Mouse (Mus musculus) limb, embryonic 12.5 days (tissue): ENCODE data around the gene Tmem108. TPM values are rescaled to one million over a fixed set of nuclear protein-coding genes. Genes with fewer than 3 reads are reported as not detected.

Experiments
- ATAC-seq: fragments of 200-750 bp; cut with Nextera tagmentation; 2 replicates; pipeline ENCODE4 v1.8.0; 2017; ENCODE audit warnings: low read depth, moderate TSS enrichment; ENCODE audit not compliant: insufficient number of reproducible peaks, insufficient read depth, low FRiP score, low TSS enrichment
- H3K27ac ChIP-seq: fragments of 300-500 bp; sonication (generic); 2 replicates; pipeline ENCODE4 v1.5.1; 2016; ENCODE audit warnings: mild to moderate bottlenecking, moderate library complexity
- H3K27me3 ChIP-seq: fragments of 300-500 bp; sonication (generic); 2 replicates; pipeline ENCODE4 v1.6.1; 2016; ENCODE audit warnings: mild to moderate bottlenecking, moderate library complexity
- H3K36me3 ChIP-seq: fragments of 300-500 bp; sonication (generic); 2 replicates; pipeline ENCODE4 v1.6.1; 2016; ENCODE audit warnings: mild to moderate bottlenecking, moderate library complexity
- H3K4me1 ChIP-seq: fragments of 300-500 bp; sonication (generic); replicated peaks from 2 replicates; pipeline ENCODE4 v1.6.1; 2016
- H3K4me2 ChIP-seq: fragments of 300-500 bp; sonication (generic); 2 replicates; pipeline ENCODE4 v1.6.1; 2016; ENCODE audit warnings: mild to moderate bottlenecking, moderate library complexity
- H3K4me3 ChIP-seq: fragments of 300-500 bp; sonication (generic); replicated peaks from 2 replicates; pipeline ENCODE4 v1.5.1; 2016; ENCODE audit warnings: mild to moderate bottlenecking
- H3K9ac ChIP-seq: fragments of 300-500 bp; sonication (generic); replicated peaks from 2 replicates; pipeline ENCODE4 v1.6.1; 2016; ENCODE audit warnings: mild to moderate bottlenecking, moderate library complexity
- H3K9me3 ChIP-seq: fragments of 300-500 bp; sonication (generic); 2 replicates; pipeline ENCODE4 v1.6.1; 2016; ENCODE audit warnings: mild to moderate bottlenecking, moderate library complexity
- WGBS: fragments of 180-500 bp; shearing (Covaris S2); methylation state at CpG from one replicate; pipeline ENCODE4 v1.1.7; 2016; 5-methylcytosine and 5-hydroxymethylcytosine counted together
- polyA plus RNA-seq: library from polyadenylated mRNA; unstranded; fragments of >200 nt; fragmentation: Nextera tagmentation; extraction: Ambion mirVana; gene quantifications from 2 replicates; pipeline ENCODE4 v1.2.1, GENCODE M21; 2016

Gene Tmem108
- polyA plus RNA-seq, 1 experiment from 2014 or later, result 13.4 TPM

GRCm38 (mm10) chr9:103495391-103495790 is 266.2 kb downstream of the Tmem108 start:
- Histone ChIP-seq H3K4me1 (peaks cover 13% of the 10 kb centered on the region), H3K4me3 (no peak overlapping the region)
- ATAC-seq, result no peak

GRCm38 (mm10) chr9:103494346-103495020 is 267.2 kb downstream of the Tmem108 start:
- Histone ChIP-seq H3K9ac (no peak overlapping the region), H3K9me3 (no peaks in the 10 kb centered on the region), H3K27me3 (0 out of 2 replicates have a peak, but pooled peaks cover 14% of the 10 kb centered on the region), H3K4me3 (no peak overlapping the region), H3K4me2 (no peak overlapping the region), H3K4me1 (peaks cover 13% of the 10 kb centered on the region), H3K27ac (peak overlapping the region; percentile 64; the same call in 1 of the 2 replicates), H3K36me3 (no peaks in the 10 kb centered on the region)
- WGBS, result 20% methylated on average over 7 of the region's 7 CpGs
- ATAC-seq, result peak; percentile 50

More at GRCm38 (mm10) chr9:103495391-103495790, 266.2 kb downstream of the Tmem108 start:
- Histone ChIP-seq H3K27me3 (0 out of 2 replicates have a peak, but pooled peaks cover 14% of the 10 kb centered on the region), H3K36me3 (no peaks in the 10 kb centered on the region), H3K27ac (0 out of 2 replicates have a peak overlapping the region, but pooled peaks have one; percentile 7), H3K9me3 (no peaks in the 10 kb centered on the region), H3K9ac (no peak overlapping the region), H3K4me2 (no peak overlapping the region)
- WGBS, result 76% methylated on average over 11 of the region's 11 CpGs

GRCm38 (mm10) chr9:103491985-103492384 is 269.7 kb downstream of the Tmem108 start:
- H3K9ac ChIP-seq, result no peak overlapping the region
- H3K9me3 ChIP-seq, result no peaks in the 10 kb centered on the region
- ATAC-seq, result no peak
- no peak overlapping the region for H3K27ac ChIP-seq
- peaks cover 14% of the 10 kb centered on the region for H3K4me1 ChIP-seq
- H3K27me3 ChIP-seq, result 0 out of 2 replicates have a peak, but pooled peaks cover 14% of the 10 kb centered on the region
- WGBS, result 70% methylated on average over 8 of the region's 8 CpGs
- H3K4me3 ChIP-seq, result no peak overlapping the region
- no peaks in the 10 kb centered on the region for H3K36me3 ChIP-seq
- H3K4me2 ChIP-seq, result no peak overlapping the region

- H3K27me3 ChIP-seq, result 0 out of 2 replicates have a peak, but pooled peaks cover 14% of the 10 kb centered on the region
- no peak overlapping the region for H3K4me2 ChIP-seq
- H3K27ac ChIP-seq, result no peak overlapping the region
- WGBS, result 11% methylated on average over 2 of the region's 2 CpGs
- no peak overlapping the region for H3K4me3 ChIP-seq
- H3K4me1 ChIP-seq, result peaks cover 24% of the 10 kb centered on the region
- H3K9ac ChIP-seq, result no peak overlapping the region
- peak; percentile 37; the same call in 1 of the 2 replicates for ATAC-seq
- H3K9me3 ChIP-seq, result no peaks in the 10 kb centered on the region
- H3K36me3 ChIP-seq, result no peaks in the 10 kb centered on the region
Measured at GRCm38 (mm10) chr9:103490439-103490838, 271.2 kb downstream of the Tmem108 start.

- Histone ChIP-seq H3K4me3 (no peak overlapping the region), H3K36me3 (no peaks in the 10 kb centered on the region), H3K9me3 (no peaks in the 10 kb centered on the region), H3K27me3 (0 out of 2 replicates have a peak, but pooled peaks cover 14% of the 10 kb centered on the region), H3K4me2 (no peak overlapping the region), H3K9ac (no peak overlapping the region), H3K27ac (no peak overlapping the region), H3K4me1 (peaks cover 24% of the 10 kb centered on the region)
- 71% methylated on average over 4 of the region's 4 CpGs for WGBS
- ATAC-seq, result no peak
Measured at GRCm38 (mm10) chr9:103489883-103490282, 271.8 kb downstream of the Tmem108 start.

GRCm38 (mm10) chr9:103489096-103489495 is 272.5 kb downstream of the Tmem108 start:
- Histone ChIP-seq H3K4me2 (no peak overlapping the region), H3K36me3 (no peaks in the 10 kb centered on the region), H3K27me3 (0 out of 2 replicates have a peak, but pooled peaks cover 14% of the 10 kb centered on the region), H3K4me3 (no peak overlapping the region), H3K9ac (no peak overlapping the region), H3K27ac (no peak overlapping the region), H3K9me3 (no peaks in the 10 kb centered on the region), H3K4me1 (peaks cover 18% of the 10 kb centered on the region)
- 67% methylated on average over 6 of the region's 7 CpGs for WGBS
- ATAC-seq, result no peak

GRCm38 (mm10) chr9:103486262-103486661 is 275.4 kb downstream of the Tmem108 start:
- no peaks in the 10 kb centered on the region for H3K9me3 ChIP-seq
- H3K36me3 ChIP-seq, result no peaks in the 10 kb centered on the region
- H3K4me2 ChIP-seq, result no peak overlapping the region
- H3K4me3 ChIP-seq, result no peak overlapping the region
- no peak for ATAC-seq
- no peak overlapping the region for H3K9ac ChIP-seq
- 91% methylated on average over 6 of the region's 6 CpGs for WGBS
- no peak overlapping the region for H3K27ac ChIP-seq
- 0 out of 2 replicates have a peak, but pooled peaks cover 2% of the 10 kb centered on the region for H3K27me3 ChIP-seq
- peaks cover 19% of the 10 kb centered on the region for H3K4me1 ChIP-seq

- WGBS, result 20% methylated on average over 8 of the region's 8 CpGs
- H3K4me2 ChIP-seq, result no peak overlapping the region
Measured at GRCm38 (mm10) chr9:103485606-103486005, 276.0 kb downstream of the Tmem108 start.

GRCm38 (mm10) chr9:103480603-103481220 is 280.9 kb downstream of the Tmem108 start:
- 51% methylated on average over 8 of the region's 8 CpGs for WGBS
- no peaks in the 10 kb centered on the region for H3K9me3 ChIP-seq
- H3K9ac ChIP-seq, result no peak overlapping the region
- H3K4me1 ChIP-seq, result peaks cover 17% of the 10 kb centered on the region
- H3K27me3 ChIP-seq, result no peaks in the 10 kb centered on the region
- no peak overlapping the region for H3K4me3 ChIP-seq
- H3K4me2 ChIP-seq, result no peak overlapping the region
- no peaks in the 10 kb centered on the region for H3K36me3 ChIP-seq
- no peak for ATAC-seq
- H3K27ac ChIP-seq, result peak overlapping the region; percentile 5; the same call in 1 of the 2 replicates

More at GRCm38 (mm10) chr9:103485606-103486005, 276.0 kb downstream of the Tmem108 start:
- Histone ChIP-seq H3K36me3 (no peaks in the 10 kb centered on the region), H3K4me1 (peaks cover 26% of the 10 kb centered on the region), H3K9ac (no peak overlapping the region), H3K27me3 (no peaks in the 10 kb centered on the region), H3K4me3 (no peak overlapping the region), H3K9me3 (no peaks in the 10 kb centered on the region), H3K27ac (no peak overlapping the region)
- ATAC-seq, result no peak

- no peak within 1 kb of the TSS for H3K4me3 ChIP-seq
- H3K27me3 ChIP-seq, result no peaks in the 10 kb centered on the region
- H3K4me2 ChIP-seq, result no peak within 1 kb of the TSS
- H3K27ac ChIP-seq, result peak within 1 kb of the TSS; percentile 5; the same call in 1 of the 2 replicates
- peaks cover 12% of the 10 kb centered on the region for H3K4me1 ChIP-seq
- 84% methylated on average over 9 of the region's 9 CpGs for WGBS
- no peak within 1 kb of the TSS for H3K9ac ChIP-seq
- no peak for ATAC-seq
- no peaks in the 10 kb centered on the region for H3K9me3 ChIP-seq
- no peaks in the 10 kb centered on the region for H3K36me3 ChIP-seq
Measured at GRCm38 (mm10) chr9:103480044-103480576, 281.5 kb downstream of the Tmem108 start, which contains the start of gene Bfsp2. Gene Bfsp2, minus strand, starts transcription at chr9:103480420.

- H3K9ac ChIP-seq, result no peak overlapping the region
- H3K9me3 ChIP-seq, result no peaks in the 10 kb centered on the region
- H3K4me1 ChIP-seq, result peaks cover 22% of the 10 kb centered on the region
- no peak overlapping the region for H3K4me3 ChIP-seq
- H3K36me3 ChIP-seq, result no peaks in the 10 kb centered on the region
- no peak overlapping the region for H3K27ac ChIP-seq
- no peak for ATAC-seq
- H3K27me3 ChIP-seq, result no peaks in the 10 kb centered on the region
- WGBS, result 85% methylated on average over 6 of the region's 6 CpGs
- H3K4me2 ChIP-seq, result no peak overlapping the region
Measured at GRCm38 (mm10) chr9:103475414-103475813, 286.2 kb downstream of the Tmem108 start.
